Mouse (Mus musculus) E14TG2a.4 (cell line): ENCODE measurements at regions not wholly inside any gene's neighbourhood (a gene's known extent, or its start where the extent isn't known, plus 50 kb on each side); places are given as distances from the start of the nearest gene placed in this dataset.

Experiments used
- CTCF ChIP-seq: conservative IDR thresholded peaks from 2 replicates; pipeline ENCODE4 v1.5.1; 2014; ENCODE audit warnings: low read length
- NANOG ChIP-seq: IDR thresholded peaks from 2 replicates; pipeline ENCODE4 v1.6.1; 2014; ENCODE audit warnings: borderline replicate concordance, low read length, mixed read lengths

DNA sequence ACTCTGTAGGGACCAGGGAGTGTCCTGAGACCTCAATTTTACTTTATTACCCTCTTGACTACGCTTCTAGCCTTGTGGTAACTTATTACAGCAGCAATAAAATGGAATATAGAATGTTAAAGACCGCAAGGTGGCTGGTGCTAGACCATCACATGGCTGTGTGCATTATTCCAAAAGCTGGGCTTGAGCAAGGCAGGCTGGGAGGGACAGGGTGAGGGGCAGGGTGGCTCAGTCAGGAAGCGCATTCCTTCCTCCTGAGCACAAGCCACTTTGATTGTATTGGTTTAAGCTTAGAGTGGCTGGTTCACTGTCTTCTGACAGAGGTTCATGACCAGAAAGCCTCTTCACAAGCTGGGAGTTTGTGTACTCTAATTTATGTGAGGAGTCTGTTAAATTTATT is 74.6 kb upstream of the Pgrmc2 start:
- TF ChIP-seq CTCF (no peak), NANOG (no peak)
